Mouse (Mus musculus): ENCODE measurements around the gene Skap1.

GRCm38 (mm10) chr11:96653867-96654266 is 189.5 kb downstream of the Skap1 start:
- TF ChIP-seq GATA1 (IDR thresholded peaks at IDR 0.05; ENCODE audit: borderline replicate concordance, low read length) (no peak), FLI1 (IDR thresholded peaks at IDR 0.05; ENCODE audit: low read length) (no peak)

Data from megakaryocyte, embryonic 14.5 days (primary cell).